Mouse (Mus musculus) urinary bladder, postnatal 36 days (tissue): ENCODE data around the gene Mia.
A peak's percentile ranks its signal among the peaks of the same experiment; 100 is the strongest.

Source experiments
- DNase-seq, 2 experiments: peaks; one replicate each; pipeline ENCODE4 v3.0.0; 2022; ENCODE audit warnings: low spot score in 2 of 2, mixed read lengths in 1 of 2

Gene Mia

GRCm38 (mm10) chr7:27180837-27181695 is at the start of gene Mia, which contains the start of gene Gm21983:
Gene Mia, minus strand, starts transcription at chr7:27181157.
Gene Gm21983, minus strand, starts transcription at chr7:27181086.
- no peak for DNase-seq

DNA sequence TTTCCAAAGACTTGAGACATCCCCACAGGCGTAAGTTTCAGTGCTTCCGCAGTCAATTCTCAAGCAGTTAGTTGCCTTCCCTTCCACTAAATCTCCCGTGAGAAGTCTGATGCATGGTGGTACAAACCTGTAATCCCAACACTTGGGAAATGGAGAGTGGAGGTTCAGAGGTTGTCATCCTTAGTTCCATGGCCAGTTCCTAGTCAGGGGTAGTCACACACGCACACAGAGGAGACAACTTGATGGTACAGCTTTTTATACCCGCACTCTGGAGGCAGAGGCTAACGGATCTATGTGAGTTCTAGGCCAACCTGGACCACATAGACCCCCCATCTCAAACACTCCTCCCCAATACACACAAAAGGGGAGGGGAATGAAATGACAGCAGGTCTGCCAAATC is 47.9 kb upstream of the Mia start:
- no peak for DNase-seq

DNA sequence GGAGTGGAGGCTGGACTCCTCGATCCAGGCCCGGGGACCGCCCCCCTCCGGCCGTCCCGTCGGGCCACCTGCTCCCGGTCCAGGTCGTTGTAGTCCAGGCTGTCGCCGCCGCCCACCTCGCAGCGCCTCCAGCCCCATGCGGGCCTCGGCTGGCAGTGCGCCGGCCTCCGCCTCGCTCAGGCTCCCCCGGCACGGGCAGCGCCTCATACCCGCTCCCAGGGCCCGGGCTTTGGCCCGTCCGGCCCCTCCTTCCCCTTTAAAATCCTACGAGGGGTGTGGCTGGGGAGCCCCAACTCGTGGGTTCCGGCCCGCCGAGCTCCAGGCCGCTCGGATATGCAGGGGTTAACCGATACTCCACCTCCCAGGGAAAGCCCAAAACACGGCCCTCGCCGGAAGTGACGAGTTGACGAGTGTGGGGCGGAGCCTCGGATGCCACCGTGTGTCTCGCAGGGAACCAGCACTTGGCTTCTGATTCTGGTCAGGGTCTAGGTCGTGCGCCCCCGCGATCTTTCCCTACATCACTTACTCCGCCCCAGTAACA is 47.4 kb upstream of the Mia start, which contains the start of gene Itpkc:
Gene Itpkc (minus strand): TSS at position 381 of the 541 bp plus-strand sequence.
- DNase-seq, result peak; percentile 93

DNA sequence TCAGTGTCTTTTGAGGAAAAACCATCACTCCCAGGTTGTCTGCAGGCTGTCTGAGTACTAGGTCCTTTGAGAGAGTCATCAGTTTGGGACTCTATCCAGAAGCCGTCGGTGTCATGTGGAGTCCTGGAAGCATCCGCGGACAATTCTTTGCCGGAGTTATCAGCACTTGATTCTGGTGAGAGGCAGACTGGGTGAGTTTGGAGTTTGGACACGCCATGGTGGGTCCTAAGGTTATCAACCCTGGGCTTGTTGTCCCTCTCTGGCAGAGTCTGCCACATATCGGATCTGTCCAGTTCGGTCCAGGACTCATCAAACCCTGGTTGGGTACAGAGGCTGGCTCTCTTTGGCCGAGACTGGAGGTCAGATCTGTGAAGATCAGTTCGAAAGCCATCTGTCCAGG is 46.7 kb upstream of the Mia start:
- DNase-seq, result peak in 1 of 2 experiments; percentile 36

DNA sequence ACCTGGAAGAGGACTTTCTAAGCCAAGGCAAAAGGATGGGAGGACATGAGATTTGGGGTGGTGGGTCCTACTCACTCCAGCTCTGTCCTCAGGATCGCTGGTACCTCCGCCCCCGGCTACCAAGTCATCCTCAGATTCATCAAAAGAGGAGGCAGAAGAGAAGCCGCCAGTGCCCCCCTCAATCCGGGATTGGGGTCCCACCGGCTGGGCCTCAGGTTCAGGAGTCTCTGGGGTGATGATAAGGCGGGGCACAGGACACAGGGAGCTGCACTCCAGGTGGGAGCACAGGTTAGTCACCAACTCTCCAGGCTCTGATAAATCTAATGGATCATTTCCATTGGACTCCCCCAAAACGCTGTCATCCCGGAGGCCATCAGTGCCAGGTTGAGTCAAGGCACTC is 46.3 kb upstream of the Mia start:
- DNase-seq, result no peak

DNA sequence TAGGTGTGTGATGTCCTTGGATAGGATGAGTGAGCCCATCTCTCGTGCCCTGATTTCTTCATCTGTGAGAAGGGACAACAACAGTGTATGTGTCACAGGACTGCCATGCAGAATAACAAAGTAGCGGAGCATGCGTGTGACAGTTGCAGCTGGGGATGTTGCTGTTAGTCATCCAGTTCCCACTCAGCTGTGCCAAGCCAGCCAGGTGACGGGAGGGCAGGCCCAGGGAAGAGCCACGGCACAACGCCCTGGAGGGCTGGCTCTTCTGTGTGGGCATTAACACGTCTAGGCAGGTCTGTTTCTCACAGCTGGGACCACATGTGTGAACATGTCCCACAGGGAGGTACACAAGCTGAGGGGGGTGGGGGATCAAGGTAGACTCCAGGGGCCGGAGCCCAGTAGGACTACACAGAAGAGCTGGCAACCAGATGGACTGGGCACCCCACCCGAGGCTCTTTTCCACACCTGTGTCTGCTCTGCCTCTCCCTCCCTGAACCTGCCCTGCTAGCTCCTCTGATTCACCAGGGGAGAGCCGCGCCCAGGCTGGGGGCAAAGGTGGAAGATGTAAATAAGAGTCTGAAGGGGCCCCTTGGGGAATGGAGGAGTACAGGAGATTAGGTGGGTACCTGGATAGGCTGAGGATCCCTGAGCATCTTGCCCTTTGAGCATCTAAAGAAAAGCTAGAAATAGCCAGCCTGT is 44.1 kb upstream of the Mia start:
- DNase-seq, result peak; percentile 49 to 66

GRCm38 (mm10) chr7:27222538-27222937 is 41.6 kb upstream of the Mia start:
- DNase-seq, result no peak

GRCm38 (mm10) chr7:27221939-27222338 is 41.0 kb upstream of the Mia start:
- DNase-seq, result no peak

DNA sequence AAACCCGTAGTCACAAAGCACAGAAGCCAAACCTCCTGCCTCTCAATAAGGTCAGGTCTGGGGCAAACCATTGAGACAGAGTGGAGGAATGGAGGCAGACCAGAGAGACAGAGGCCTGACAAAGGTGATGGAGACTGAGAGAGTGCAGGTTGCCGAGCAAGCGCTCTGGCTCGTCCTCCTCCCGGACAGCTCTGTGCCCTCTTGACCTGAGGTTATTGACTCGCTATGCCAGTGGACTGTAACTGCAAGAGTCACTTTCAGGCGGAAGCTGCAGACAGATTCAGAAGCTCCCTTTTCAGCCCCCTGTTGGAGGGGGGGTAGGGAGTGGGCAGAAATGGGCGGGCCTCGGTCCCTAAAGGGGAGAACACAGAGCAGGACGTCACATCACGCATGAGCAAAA is 39.0 kb upstream of the Mia start:
- DNase-seq, result no peak

DNA sequence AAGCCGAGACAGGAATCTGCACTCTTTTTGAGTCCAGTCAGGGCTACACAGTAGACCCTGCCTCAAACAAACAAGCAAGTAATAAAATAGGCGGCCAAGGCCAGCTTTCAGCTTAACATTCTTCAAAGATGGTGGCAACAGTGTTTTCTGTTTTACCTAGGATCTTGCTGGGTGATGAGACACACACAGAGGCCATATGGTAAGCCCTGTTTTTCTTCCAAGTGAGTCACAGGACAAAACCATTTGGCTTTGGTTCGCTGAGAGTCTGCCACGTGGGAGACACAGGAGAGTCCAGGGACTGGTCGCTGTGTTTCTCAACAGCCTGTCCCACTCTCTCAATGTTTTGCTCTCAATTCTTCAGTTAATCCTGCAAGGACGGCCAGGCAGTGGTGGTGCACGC is 37.6 kb upstream of the Mia start:
- no peak for DNase-seq

GRCm38 (mm10) chr7:27212626-27213025 is 31.7 kb upstream of the Mia start:
- no peak for DNase-seq

DNA sequence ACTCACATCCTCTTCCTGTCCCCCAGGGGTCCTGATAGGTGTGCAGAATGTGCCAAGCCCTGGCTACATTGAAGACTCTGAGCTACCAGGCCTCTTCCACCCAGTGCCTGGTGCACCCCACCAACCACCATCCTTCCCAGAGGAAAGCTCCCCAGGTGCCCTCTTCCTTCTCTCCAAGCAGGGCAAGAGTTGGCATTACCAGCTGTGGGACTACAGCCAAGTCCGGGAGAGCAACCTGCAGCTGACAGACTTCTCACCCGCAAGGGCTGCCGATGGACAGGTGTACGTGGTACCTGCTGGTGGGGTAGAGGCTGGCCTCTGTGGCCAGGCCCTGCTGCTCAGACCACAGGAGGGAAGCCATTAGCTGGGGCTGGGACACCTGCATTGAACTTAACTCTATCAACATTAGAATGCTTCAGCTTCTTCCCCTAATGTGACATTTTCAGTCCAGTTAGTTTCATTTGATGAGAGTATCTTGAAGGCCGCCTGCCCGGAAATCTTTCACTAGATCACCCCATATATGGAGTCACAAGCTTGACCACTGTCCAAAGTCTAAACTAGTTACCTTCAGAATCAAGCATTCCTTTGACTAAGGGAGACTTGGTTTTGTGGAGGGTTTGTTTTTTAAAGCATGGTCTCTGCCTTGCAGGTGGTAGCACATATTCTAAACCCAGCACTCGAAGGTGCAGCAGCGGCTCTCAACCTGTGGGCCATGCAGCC is 22.9 kb upstream of the Mia start:
- no peak for DNase-seq

GRCm38 (mm10) chr7:27198779-27199178 is 17.8 kb upstream of the Mia start:
- no peak for DNase-seq

DNA sequence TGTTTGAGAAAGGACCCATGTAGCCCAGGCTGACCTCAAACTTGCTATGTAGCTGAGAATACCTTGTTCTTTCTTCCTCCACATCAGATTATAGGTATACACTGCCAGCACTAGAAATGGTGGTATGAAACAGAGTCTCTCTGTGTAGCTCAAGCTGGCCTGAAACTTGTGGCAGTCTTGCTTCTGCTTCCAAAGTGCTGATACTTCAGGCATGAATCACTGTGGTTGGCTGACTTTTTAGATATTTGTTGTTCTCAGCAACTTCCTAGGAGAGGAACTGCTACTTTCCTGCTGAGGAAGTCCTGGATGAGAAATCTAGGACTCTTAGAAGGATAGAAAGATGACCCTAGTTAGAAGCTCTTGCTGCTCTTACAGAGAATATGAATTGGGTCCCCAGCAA is 17.4 kb upstream of the Mia start:
- DNase-seq, result no peak

- no peak for DNase-seq
Measured at GRCm38 (mm10) chr7:27197634-27198033, 16.7 kb upstream of the Mia start.

- no peak for DNase-seq
Measured at GRCm38 (mm10) chr7:27197136-27197535, 16.2 kb upstream of the Mia start.

DNA sequence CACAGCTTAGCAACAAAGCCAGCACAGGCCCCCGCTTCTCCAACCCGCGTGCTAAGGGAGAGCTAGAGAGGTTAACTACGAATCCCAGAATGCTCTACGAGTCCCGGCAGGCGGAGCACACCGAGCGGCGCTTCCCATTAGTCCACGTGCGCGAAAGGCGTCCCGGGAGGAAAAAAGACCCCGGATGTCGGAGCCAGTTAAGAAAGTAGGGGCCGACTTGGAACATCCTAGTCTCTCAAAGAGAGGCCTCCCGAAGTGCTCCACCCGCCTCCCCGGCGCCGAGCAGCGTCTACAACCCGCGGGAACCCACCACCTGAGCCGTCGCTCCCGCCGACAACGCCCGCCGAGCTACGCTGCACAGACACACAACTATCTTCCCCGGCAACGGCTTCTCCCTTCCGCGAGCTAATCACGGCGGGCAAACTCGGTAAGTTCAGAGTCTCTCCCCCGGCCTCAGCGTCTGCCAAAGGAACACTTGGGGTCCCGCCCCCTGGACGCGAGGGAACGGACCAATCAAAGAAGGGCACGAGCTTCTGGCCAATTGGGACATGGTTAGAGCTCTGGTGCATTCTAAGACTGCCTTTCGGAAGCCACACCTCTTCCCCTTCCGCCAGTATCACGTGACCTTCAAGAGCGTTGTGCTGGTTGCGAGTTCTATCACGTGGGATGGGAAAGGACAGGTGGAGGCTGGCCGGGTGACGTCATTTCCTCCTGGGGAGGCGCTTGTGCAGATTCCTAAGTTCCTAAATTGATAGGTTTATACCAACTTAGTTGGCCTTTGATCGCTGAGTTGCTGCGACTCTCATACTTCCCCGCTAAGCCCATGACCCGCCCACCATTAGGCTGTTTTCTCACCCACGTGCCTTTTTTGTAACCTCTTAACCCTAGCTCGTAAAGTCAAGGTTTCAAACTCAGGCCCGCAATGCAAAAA is 15.0 kb upstream of the Mia start, which contains the start of the genes BC024978 and Snrpa:
Gene BC024978 (plus strand): TSS at position 101 of the 931 bp plus-strand sequence.
Gene Snrpa (minus strand): TSS at position 591 of the 931 bp plus-strand sequence.
- DNase-seq, result peak; percentile 86 to 97

DNA sequence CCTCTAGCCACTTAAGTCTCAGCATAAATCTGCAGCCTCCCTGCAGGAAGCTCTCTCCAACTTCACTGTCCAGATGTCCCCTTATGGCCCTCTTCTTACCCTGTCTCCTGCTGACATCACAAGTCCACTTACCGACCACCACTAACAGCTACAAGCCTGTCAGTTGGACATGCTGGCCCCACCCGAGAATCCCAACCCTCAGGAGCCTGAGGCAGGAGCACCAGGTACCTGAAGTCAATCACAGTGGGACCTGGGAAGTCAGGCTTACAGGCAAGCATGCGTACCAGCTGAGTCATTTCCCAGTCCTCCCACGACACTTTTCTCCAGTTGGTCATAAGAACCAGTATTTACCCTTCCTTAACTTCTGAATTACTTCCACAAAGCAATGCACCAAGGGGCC is 12.8 kb upstream of the Mia start:
- DNase-seq, result no peak

DNA sequence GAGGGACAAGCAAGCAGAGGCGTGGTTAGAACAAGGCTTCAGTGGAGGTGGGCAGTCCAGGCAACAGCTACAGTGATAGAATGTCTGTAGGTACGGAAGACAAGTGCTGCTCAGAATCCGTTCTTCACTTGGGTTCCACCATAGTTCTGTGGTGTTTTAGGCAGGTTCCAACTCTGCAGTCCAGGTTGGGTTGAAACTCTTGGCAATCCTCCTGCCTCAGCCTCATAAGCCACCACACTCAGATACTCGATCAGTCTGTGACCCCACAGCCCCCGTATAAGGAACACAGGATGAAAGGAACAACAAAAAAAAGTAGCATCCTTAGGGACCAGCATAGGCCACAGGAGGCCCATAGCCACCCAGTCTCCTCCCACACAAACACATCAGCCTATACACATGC is 11.5 kb upstream of the Mia start:
- no peak for DNase-seq

DNA sequence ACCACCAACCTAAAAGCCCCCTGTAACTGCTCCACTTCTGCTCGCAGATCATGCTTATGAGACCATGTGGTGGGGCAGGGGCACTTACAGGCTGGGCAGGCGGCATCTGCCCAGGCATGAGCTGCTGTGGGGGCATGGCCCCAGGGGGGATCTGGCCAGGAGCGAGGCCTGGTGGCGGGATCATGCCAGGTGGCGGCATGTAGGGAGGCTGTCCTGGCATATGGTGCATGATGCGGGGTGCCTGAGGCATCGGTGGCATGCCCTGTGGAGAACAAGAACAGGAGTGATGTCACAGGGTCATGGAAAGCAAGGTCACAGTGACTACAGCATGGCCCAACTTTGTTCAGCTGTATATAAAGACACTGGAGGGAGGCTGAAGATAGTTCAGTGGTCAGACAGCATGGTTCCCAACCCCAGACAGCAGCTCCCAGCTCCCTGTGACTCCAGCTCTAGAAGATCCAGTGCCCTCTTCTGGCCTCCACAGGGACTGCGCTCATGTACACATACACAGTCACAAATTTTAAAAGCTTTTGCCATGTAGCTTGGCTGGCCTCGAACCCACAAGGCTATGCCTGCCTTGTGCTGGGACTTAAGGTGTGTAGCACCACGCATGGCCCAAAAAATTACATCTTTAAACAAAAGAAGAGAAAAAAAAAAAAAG is 8.4 kb upstream of the Mia start:
- no peak for DNase-seq
